Mouse (Mus musculus) liver, embryonic 11.5 days (tissue): ENCODE data around the gene Hes3. TPM values are rescaled to one million over a fixed set of nuclear protein-coding genes. Genes with fewer than 3 reads are reported as not detected.

Experiments used
- ATAC-seq: fragments of 200-750 bp; cut with Nextera tagmentation; replicated peaks from 2 replicates; pipeline ENCODE4 v1.8.0; 2017; ENCODE audit warnings: moderate number of reproducible peaks, mild to moderate bottlenecking, moderate TSS enrichment, moderate library complexity; ENCODE audit not compliant: low FRiP score
- DNase-seq: peaks from one replicate; pipeline ENCODE4 v3.0.0-alpha.2; 2017; ENCODE audit warnings: low spot score
- H3K27ac ChIP-seq: fragments of 300-500 bp; sonication (generic); 2 replicates; pipeline ENCODE4 v1.5.1; 2014; ENCODE audit warnings: mild to moderate bottlenecking, low read depth, low read length, control low read depth
- H3K27me3 ChIP-seq: fragments of 300-500 bp; sonication (generic); replicated peaks from 2 replicates; pipeline ENCODE4 v1.6.1; 2014; ENCODE audit warnings: low read length, mixed read lengths; ENCODE audit not compliant: control insufficient read depth, insufficient read depth
- H3K36me3 ChIP-seq: fragments of 300-500 bp; sonication (generic); 2 replicates; pipeline ENCODE4 v1.6.1; 2014; ENCODE audit warnings: mild to moderate bottlenecking, low read length, moderate library complexity, mixed read lengths; ENCODE audit not compliant: control insufficient read depth, insufficient read depth
- H3K4me1 ChIP-seq: fragments of 300-500 bp; sonication (generic); replicated peaks from 2 replicates; pipeline ENCODE4 v1.6.1; 2014; ENCODE audit warnings: low read length, mixed read lengths; ENCODE audit not compliant: control insufficient read depth, insufficient read depth
- H3K4me2 ChIP-seq: fragments of 300-500 bp; sonication (generic); 2 replicates; pipeline ENCODE4 v1.6.1; 2014; ENCODE audit warnings: mild to moderate bottlenecking, control low read depth, moderate library complexity
- H3K4me3 ChIP-seq: fragments of 300-500 bp; sonication (generic); 2 replicates; pipeline ENCODE4 v1.5.1; 2014; ENCODE audit warnings: low read depth, low read length, control low read depth
- H3K9ac ChIP-seq: fragments of 300-500 bp; sonication (generic); 2 replicates; pipeline ENCODE4 v1.6.1; 2014; ENCODE audit warnings: low read depth, low read length, control low read depth
- H3K9me3 ChIP-seq: fragments of 300-500 bp; sonication (generic); 2 replicates; pipeline ENCODE4 v1.6.1; 2016; ENCODE audit warnings: low read length, inconsistent platforms, mixed read lengths; ENCODE audit not compliant: control insufficient read depth
- WGBS: fragments of 180-500 bp; shearing (Covaris S2); extraction: QIAGEN DNeasy Blood & Tissue Kit; methylation state at CpG from one replicate; pipeline ENCODE4 v1.1.7; 2014; 5-methylcytosine and 5-hydroxymethylcytosine counted together
- polyA plus RNA-seq: library from polyadenylated mRNA; unstranded; fragments of >200 nt; fragmentation: Nextera tagmentation; extraction: Ambion mirVana; gene quantifications from 2 replicates; pipeline ENCODE4 v1.2.1, GENCODE M21; 2014

Gene Hes3
- polyA plus RNA-seq, 1 experiment from 2014 or later, result not detected

DNA sequence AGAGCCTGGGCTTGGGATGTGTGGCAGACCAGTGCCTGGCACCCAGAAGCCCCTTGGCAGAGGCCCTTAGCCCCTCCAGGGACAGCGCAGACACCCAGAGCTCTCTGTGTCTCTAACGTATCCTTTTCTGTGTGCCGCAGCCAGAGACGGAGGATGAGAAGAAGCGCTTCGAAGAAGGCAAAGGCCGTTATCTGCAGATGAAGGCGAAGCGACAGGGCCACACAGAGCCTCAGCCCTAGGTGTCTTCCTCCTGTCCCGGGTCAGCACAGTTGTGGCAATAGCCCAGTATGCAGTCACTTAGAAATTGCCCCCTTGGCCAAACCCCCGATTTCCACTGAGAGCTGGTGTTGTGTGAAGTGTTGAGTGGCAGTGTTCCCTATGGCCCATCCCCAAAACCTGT is 20.1 kb downstream of the Hes3 start:
- H3K27ac ChIP-seq, result no peak overlapping the region
- peaks cover 34% of the 10 kb centered on the region for H3K27me3 ChIP-seq
- 94% methylated on average over 11 of the region's 11 CpGs for WGBS
- no peak overlapping the region for H3K9ac ChIP-seq
- H3K4me2 ChIP-seq, result no peak overlapping the region
- no peak for DNase-seq
- H3K36me3 ChIP-seq, result no peaks in the 10 kb centered on the region
- H3K4me3 ChIP-seq, result no peak overlapping the region
- no peak for ATAC-seq
- H3K9me3 ChIP-seq, result no peaks in the 10 kb centered on the region
- peaks cover 11% of the 10 kb centered on the region for H3K4me1 ChIP-seq

DNA sequence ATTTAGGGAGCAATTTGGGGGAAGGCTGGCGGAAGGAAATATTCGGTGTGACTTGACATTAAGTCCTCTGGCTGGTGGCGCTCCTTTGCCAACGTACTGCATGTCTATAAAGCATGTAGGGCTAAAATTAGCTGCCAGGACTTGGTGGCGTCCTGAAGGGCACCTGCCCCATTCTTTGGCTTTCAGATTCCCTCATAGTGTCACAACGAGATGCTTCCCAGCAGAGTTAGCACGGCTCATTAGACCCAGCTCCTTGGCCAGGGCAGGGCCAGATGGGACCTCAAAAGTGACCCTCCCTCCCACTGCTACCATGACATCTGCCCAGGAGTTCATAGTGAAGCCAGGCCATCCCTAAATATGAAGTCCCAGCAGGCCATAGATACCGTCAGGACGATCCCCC is 20.9 kb downstream of the Hes3 start:
- H3K9me3 ChIP-seq, result no peaks in the 10 kb centered on the region
- peaks cover 27% of the 10 kb centered on the region for H3K27me3 ChIP-seq
- H3K9ac ChIP-seq, result no peak overlapping the region
- H3K4me1 ChIP-seq, result peaks cover 11% of the 10 kb centered on the region
- no peak overlapping the region for H3K4me3 ChIP-seq
- no peak for ATAC-seq
- no peak for DNase-seq
- 87% methylated on average over 9 of the region's 9 CpGs for WGBS
- no peaks in the 10 kb centered on the region for H3K36me3 ChIP-seq
- H3K4me2 ChIP-seq, result no peak overlapping the region
- H3K27ac ChIP-seq, result no peak overlapping the region

DNA sequence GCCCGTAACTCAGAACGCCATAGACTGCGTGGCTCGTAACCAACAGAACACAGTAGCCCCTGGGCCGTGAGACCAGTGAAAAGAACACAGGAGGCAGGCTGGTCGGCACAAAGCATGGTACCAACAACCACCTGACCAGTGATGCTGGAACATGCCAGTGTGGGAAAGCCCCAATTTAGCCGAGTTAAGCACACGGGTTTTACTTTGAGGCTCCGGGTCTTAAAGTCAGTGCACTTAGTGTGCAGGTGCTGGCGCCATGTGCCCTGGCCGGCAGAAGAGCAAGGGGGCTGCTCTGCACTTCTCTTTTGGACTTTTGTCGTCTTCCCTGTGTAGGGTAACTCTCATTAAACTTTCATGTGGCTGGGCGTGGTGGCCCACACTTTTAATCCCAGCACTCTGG is 21.5 kb downstream of the Hes3 start:
- H3K9me3 ChIP-seq, result no peaks in the 10 kb centered on the region
- 85% methylated on average over 13 of the region's 13 CpGs for WGBS
- peaks cover 21% of the 10 kb centered on the region for H3K27me3 ChIP-seq

DNA sequence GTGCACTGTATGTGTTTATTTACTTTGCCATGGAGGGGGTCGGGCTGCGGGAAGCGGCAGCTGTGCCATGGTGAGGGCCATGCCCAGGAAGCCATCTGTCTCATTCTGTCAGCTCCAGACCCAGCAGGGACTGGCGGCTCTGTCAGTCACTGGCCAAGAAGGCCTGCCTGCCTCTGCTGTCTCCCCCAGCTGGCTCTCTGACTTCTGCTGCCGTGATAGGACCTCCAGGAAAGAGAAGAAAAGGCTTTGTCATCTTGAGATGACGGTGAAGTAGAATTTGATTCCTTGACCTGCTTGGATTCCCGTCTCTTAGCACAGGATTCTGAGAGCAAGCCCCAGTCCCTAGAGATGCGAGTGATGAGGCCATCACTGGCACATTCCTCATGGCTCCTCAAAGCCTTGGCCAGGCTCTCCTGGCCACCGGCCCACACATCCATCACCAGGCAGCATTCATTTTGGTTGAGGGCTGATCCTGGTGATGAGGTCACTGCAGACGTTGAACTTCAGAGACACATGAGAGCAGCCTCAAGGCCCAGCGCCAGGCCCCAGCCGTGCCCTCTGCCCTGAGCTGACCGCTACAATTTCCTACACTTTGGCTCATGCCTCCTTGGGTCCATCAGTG is 23.6 kb downstream of the Hes3 start:
- Histone ChIP-seq H3K27me3 (no peaks in the 10 kb centered on the region; the same call in none of the 2 replicates), H3K9ac (no peak overlapping the region; the same call in 1 of the 2 replicates), H3K4me2 (no peak overlapping the region), H3K4me1 (peaks cover 25% of the 10 kb centered on the region), H3K27ac (no peak overlapping the region; the same call in 1 of the 2 replicates), H3K9me3 (no peaks in the 10 kb centered on the region), H3K4me3 (no peak overlapping the region), H3K36me3 (no peaks in the 10 kb centered on the region)
- 77% methylated on average over 13 of the region's 13 CpGs for WGBS
- ATAC-seq, result no peak
- no peak for DNase-seq

More for the DNA sequence above, 21.5 kb downstream of the Hes3 start:
- Histone ChIP-seq H3K36me3 (no peaks in the 10 kb centered on the region), H3K4me2 (no peak overlapping the region), H3K4me1 (peaks cover 11% of the 10 kb centered on the region), H3K27ac (no peak overlapping the region), H3K4me3 (no peak overlapping the region), H3K9ac (no peak overlapping the region)
- DNase-seq (no peak), ATAC-seq (no peak)

DNA sequence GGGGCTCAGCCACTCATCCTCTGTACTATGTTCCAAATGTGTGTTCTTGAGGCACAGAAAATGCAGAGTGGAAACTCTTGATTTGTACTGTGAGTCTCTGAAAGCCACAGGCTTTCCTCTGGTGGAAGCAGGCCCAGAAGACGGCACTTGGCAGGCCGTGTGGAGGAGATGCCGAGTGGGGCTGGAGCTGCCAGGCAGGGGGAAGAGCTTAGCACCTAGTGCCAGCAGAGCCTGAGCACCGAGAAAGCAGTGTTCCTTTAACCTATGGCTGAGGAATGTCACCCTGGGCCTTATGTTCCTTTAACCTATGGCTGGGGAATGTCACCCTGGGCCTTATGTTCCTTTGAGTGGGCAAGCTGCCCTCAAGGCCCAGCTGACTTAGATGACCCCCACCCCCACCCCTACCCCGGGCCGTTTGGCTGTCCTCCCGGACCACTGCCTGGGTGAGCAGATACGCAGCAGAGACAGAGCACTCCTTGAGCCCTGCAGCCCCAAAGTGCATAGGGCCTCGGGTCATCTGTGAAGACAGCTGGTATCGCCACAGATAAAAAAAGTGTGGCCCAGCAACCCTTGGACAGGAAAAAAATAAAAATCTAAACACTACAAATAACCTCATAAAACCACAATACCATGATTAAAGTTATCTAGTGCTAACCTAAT is 25.1 kb downstream of the Hes3 start:
- Histone ChIP-seq H3K4me1 (peaks cover 30% of the 10 kb centered on the region), H3K9me3 (no peaks in the 10 kb centered on the region), H3K36me3 (no peaks in the 10 kb centered on the region), H3K27me3 (no peaks in the 10 kb centered on the region), H3K27ac (no peak overlapping the region), H3K9ac (no peak overlapping the region), H3K4me2 (no peak overlapping the region), H3K4me3 (no peak overlapping the region)
- ATAC-seq (no peak), DNase-seq (no peak)
- 70% methylated on average over 10 of the region's 10 CpGs for WGBS

DNA sequence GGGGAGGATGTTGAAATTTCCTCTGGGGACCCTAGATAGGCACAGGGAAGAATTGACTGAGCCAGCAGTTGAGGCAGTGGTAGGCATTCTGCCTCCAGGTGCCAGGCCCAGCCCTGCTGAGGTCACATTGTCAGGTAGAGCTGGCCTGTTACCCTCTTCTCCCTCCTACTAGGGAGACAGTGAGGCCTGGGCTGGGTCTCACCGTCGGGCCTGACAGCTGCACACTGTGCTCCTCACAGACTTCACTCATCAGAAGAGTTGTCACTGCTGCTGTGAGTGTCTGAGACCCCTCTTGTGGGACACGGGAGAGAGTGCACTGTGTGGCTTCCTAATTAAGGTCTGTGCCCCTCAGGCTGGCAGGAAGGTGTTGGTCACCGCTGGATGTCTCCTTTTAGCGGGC is 25.7 kb downstream of the Hes3 start:
- H3K9ac ChIP-seq, result no peak overlapping the region
- H3K4me2 ChIP-seq, result no peak overlapping the region
- peaks cover 30% of the 10 kb centered on the region for H3K4me1 ChIP-seq
- 74% methylated on average over 5 of the region's 5 CpGs for WGBS
- H3K4me3 ChIP-seq, result no peak overlapping the region
- no peaks in the 10 kb centered on the region for H3K9me3 ChIP-seq
- no peaks in the 10 kb centered on the region for H3K36me3 ChIP-seq
- H3K27ac ChIP-seq, result no peak overlapping the region
- DNase-seq (no peak), ATAC-seq (no peak)
- H3K27me3 ChIP-seq, result no peaks in the 10 kb centered on the region

DNA sequence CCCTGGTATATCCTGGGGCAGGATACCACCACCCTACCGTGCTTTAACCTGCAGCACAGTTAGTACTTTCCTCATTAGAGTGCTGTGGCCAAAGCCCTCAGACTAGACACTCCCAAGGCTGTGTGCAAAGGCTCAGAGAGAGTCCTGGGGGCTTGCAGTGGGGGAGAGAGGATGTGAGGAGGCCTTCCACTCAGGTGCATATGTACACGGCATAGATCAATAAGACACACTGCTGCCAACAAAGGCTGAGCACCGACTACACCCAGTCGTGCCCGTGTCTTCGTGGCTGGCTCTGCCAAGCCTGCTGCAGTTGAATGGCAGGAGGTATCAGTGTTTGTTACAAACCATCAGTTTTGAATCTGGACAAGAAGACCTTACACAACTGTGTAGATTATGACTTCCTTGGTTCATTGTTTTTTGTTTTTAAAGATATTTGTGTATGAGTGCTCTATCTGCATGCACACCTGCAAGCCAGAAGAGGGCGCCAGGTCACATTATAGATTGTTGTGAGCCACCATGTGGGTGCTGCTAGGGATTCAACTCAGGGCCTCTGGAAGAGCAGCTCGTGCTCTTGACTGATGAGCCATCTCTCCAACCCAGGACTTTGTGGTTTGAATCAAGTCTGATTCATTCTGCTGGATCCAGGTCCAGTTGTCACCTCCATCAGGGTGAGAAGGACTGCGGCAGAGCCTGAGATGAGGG is 26.4 kb downstream of the Hes3 start:
- no peak overlapping the region for H3K4me3 ChIP-seq
- DNase-seq, result no peak
- no peak for ATAC-seq
- no peaks in the 10 kb centered on the region for H3K36me3 ChIP-seq
- no peak overlapping the region for H3K27ac ChIP-seq
- peaks cover 30% of the 10 kb centered on the region for H3K4me1 ChIP-seq
- H3K9ac ChIP-seq, result no peak overlapping the region
- H3K9me3 ChIP-seq, result no peaks in the 10 kb centered on the region
- no peaks in the 10 kb centered on the region for H3K27me3 ChIP-seq
- H3K4me2 ChIP-seq, result no peak overlapping the region
- 87% methylated on average over 9 of the region's 9 CpGs for WGBS

DNA sequence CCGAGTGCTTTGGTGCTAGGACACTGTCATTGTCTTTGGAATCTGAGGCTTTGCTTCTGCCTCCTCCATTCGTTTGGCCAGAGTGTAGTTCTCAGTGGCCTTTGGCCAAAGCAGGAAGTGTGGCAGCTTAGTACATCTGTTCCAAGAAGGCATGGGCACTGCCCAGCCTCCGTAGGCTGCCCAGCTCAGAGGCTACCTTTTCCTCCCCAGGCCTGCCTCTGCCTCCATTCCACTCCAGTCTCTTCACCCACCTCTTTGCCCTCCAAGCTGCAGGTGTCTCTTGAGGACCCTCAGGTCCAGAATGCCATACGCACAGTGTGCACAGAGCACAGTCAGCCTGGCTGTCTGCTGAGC is 27.3 kb downstream of the Hes3 start:
- peaks cover 30% of the 10 kb centered on the region for H3K4me1 ChIP-seq
- peak overlapping the region; percentile 50 for H3K9ac ChIP-seq
- ATAC-seq (peak; percentile 13; the same call in 1 of the 2 replicates), DNase-seq (no peak)
- H3K27ac ChIP-seq, result peak overlapping the region; percentile 32; the same call in 1 of the 2 replicates
- no peaks in the 10 kb centered on the region for H3K9me3 ChIP-seq
- H3K4me3 ChIP-seq, result no peak overlapping the region
- peak overlapping the region; percentile 53 for H3K4me2 ChIP-seq
- WGBS, result 52% methylated on average over 4 of the region's 4 CpGs
- no peaks in the 10 kb centered on the region for H3K36me3 ChIP-seq
- no peaks in the 10 kb centered on the region for H3K27me3 ChIP-seq
